Mouse (Mus musculus) c-Kit-positive CD71-positive TER-119-positive erythroid progenitor cells, embryonic 14.5 days (primary cell): ENCODE data around the gene Tmem237.

ENCODE experiments used
- DNase-seq: peaks from one replicate; pipeline ENCODE4 v3.0.0-alpha.2; 2013; ENCODE audit warnings: low spot score

Gene Tmem237

GRCm38 (mm10) chr1:59101020-59101419, 19.2 kb downstream of the Tmem237 start:
- no peak for DNase-seq

GRCm38 (mm10) chr1:59094705-59095104, 25.5 kb downstream of the Tmem237 start, which contains the start of gene C2cd6:
Gene C2cd6, minus strand, starts transcription at chr1:59094900.
- DNase-seq: no peak

GRCm38 (mm10) chr1:59070867-59071266, 49.3 kb downstream of the Tmem237 start:
- no peak for DNase-seq

GRCm38 (mm10) chr1:59067976-59068375, 52.2 kb downstream of the Tmem237 start:
- DNase-seq: no peak

GRCm38 (mm10) chr1:59063697-59064096, 56.5 kb downstream of the Tmem237 start:
- DNase-seq: no peak

- no peak for DNase-seq
Measured at GRCm38 (mm10) chr1:59056955-59057354, 63.3 kb downstream of the Tmem237 start.

- DNase-seq: no peak
Measured at GRCm38 (mm10) chr1:59051306-59051705, 68.9 kb downstream of the Tmem237 start.
